Mouse (Mus musculus): ENCODE measurements around the gene Zfp385c. TPM values are rescaled to one million over a fixed set of nuclear protein-coding genes. Genes with fewer than 3 reads are reported as not detected.
A peak's percentile ranks its signal among the peaks of the same experiment; 100 is the strongest.

The Zfp385c gene
- polyA plus RNA-seq, 1 experiment, result 0.55 TPM

- Histone ChIP-seq H3K36me3 (ENCODE audit: control insufficient read depth, insufficient read depth, low read length) (peaks cover 6% of the 10 kb centered on the region; the same call in 1 of the 2 replicates), H3K27me3 (ENCODE audit: control insufficient read depth, insufficient read depth, low read length) (no peaks in the 10 kb centered on the region), H3K4me3 (ENCODE audit: control insufficient read depth, insufficient read depth, low read length) (no peak overlapping the region), H3K4me1 (replicated peaks; ENCODE audit: control insufficient read depth, insufficient read depth, low read length) (peaks cover 16% of the 10 kb centered on the region), H3K27ac (ENCODE audit: control insufficient read depth, insufficient read depth, low read length) (no peak overlapping the region)
- 95% methylated on average over 3 of the region's 3 CpGs for WGBS
- DNase-seq, result no peak
- no peak for TF ChIP-seq POLR2A (IDR thresholded peaks at IDR 0.05; ENCODE audit: control insufficient read depth, extremely low read depth, insufficient read depth, low read length, poor library complexity)
- no peak for TF ChIP-seq CTCF (IDR thresholded peaks at IDR 0.05; ENCODE audit: borderline replicate concordance, control insufficient read depth, extremely low read depth, insufficient read depth, low read length, poor library complexity)
Measured at GRCm38 (mm10) chr11:100700710-100701109, 8.5 kb upstream of the Zfp385c start.

DNA sequence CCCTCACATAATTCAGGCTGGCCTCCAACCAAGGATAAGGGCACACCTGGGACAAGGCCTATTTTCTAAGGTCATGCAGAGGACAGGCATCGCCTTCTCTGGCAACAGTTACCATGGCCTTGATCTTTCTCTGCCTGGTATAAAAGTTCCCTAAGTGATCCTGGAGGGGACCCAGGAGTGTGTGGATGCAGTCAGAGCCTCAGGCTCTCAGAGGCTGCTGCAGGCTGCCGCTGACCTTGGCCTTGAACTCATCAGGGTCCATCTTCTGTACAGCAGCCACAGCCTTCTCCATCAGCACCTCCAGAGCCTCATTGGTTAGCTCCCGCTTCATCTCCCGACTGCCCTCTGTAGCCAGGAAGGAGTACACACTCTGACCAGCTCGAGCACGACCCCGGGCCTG lies 5.7 kb upstream of the Zfp385c start:
- Histone ChIP-seq H3K27ac (ENCODE audit: control insufficient read depth, insufficient read depth, low read length) (no peak overlapping the region), H3K4me3 (ENCODE audit: control insufficient read depth, insufficient read depth, low read length) (no peak overlapping the region), H3K4me1 (replicated peaks; ENCODE audit: control insufficient read depth, insufficient read depth, low read length) (peaks cover 2% of the 10 kb centered on the region), H3K27me3 (ENCODE audit: control insufficient read depth, insufficient read depth, low read length) (no peaks in the 10 kb centered on the region), H3K36me3 (ENCODE audit: control insufficient read depth, insufficient read depth, low read length) (no peaks in the 10 kb centered on the region)
- TF ChIP-seq CTCF (IDR thresholded peaks at IDR 0.05; ENCODE audit: borderline replicate concordance, control insufficient read depth, extremely low read depth, insufficient read depth, low read length, poor library complexity) (no peak), POLR2A (IDR thresholded peaks at IDR 0.05; ENCODE audit: control insufficient read depth, extremely low read depth, insufficient read depth, low read length, poor library complexity) (no peak)
- DNase-seq, result no peak
- WGBS, result 95% methylated on average over 7 of the region's 7 CpGs

DNA sequence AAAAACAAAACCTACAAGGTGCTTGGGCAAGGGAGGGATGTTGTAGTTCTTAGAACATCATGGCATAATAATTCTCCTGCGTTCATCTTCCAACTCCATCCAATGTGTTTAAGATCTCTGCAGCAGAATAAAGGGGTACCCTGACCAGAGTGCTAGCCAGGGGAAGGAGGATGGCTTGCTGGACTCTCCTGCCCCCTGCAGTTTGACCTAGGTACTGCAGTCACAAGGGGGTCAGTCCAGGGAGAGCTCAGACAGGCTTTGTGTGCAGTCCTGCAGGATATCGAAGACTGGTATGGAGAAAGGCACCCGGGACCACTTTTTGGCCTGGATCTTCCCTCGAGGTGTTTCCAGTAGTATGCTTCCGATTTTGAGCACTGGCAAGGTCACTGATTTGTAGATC lies 2.7 kb upstream of the Zfp385c start:
- H3K36me3 ChIP-seq (ENCODE audit: control insufficient read depth, insufficient read depth, low read length), result no peaks in the 10 kb centered on the region
- no peak for TF ChIP-seq POLR2A (IDR thresholded peaks at IDR 0.05; ENCODE audit: control insufficient read depth, extremely low read depth, insufficient read depth, low read length, poor library complexity)
- TF ChIP-seq CTCF (IDR thresholded peaks at IDR 0.05; ENCODE audit: borderline replicate concordance, control insufficient read depth, extremely low read depth, insufficient read depth, low read length, poor library complexity), result peak; percentile 78; the same call in 1 of the 2 replicates
- no peak overlapping the region for H3K27ac ChIP-seq (ENCODE audit: control insufficient read depth, insufficient read depth, low read length)
- 51% methylated on average over 5 of the region's 5 CpGs for WGBS
- no peaks in the 10 kb centered on the region for H3K27me3 ChIP-seq (ENCODE audit: control insufficient read depth, insufficient read depth, low read length)
- H3K4me3 ChIP-seq (ENCODE audit: control insufficient read depth, insufficient read depth, low read length), result no peak overlapping the region
- peak; percentile 81 for DNase-seq
- peaks cover 13% of the 10 kb centered on the region for H3K4me1 ChIP-seq (replicated peaks; ENCODE audit: control insufficient read depth, insufficient read depth, low read length)

GRCm38 (mm10) chr11:100693154-100693553 lies 899 bp upstream of the Zfp385c start:
- no peak for DNase-seq
- Histone ChIP-seq H3K27ac (ENCODE audit: control insufficient read depth, insufficient read depth, low read length) (no peak overlapping the region), H3K27me3 (ENCODE audit: control insufficient read depth, insufficient read depth, low read length) (no peaks in the 10 kb centered on the region), H3K4me3 (ENCODE audit: control insufficient read depth, insufficient read depth, low read length) (no peak overlapping the region), H3K36me3 (ENCODE audit: control insufficient read depth, insufficient read depth, low read length) (no peaks in the 10 kb centered on the region), H3K4me1 (replicated peaks; ENCODE audit: control insufficient read depth, insufficient read depth, low read length) (peaks cover 13% of the 10 kb centered on the region)
- WGBS, result 73% methylated on average over 5 of the region's 5 CpGs
- no peak for TF ChIP-seq CTCF (IDR thresholded peaks at IDR 0.05; ENCODE audit: borderline replicate concordance, control insufficient read depth, extremely low read depth, insufficient read depth, low read length, poor library complexity)
- no peak for TF ChIP-seq POLR2A (IDR thresholded peaks at IDR 0.05; ENCODE audit: control insufficient read depth, extremely low read depth, insufficient read depth, low read length, poor library complexity)

- no peaks in the 10 kb centered on the region for H3K36me3 ChIP-seq (ENCODE audit: control insufficient read depth, insufficient read depth, low read length)
- TF ChIP-seq POLR2A (IDR thresholded peaks at IDR 0.05; ENCODE audit: control insufficient read depth, extremely low read depth, insufficient read depth, low read length, poor library complexity) (no peak), CTCF (IDR thresholded peaks at IDR 0.05; ENCODE audit: borderline replicate concordance, control insufficient read depth, extremely low read depth, insufficient read depth, low read length, poor library complexity) (no peak)
- H3K4me3 ChIP-seq (ENCODE audit: control insufficient read depth, insufficient read depth, low read length), result no peak overlapping the region
- DNase-seq, result no peak
- peaks cover 16% of the 10 kb centered on the region for H3K4me1 ChIP-seq (replicated peaks; ENCODE audit: control insufficient read depth, insufficient read depth, low read length)
- H3K27ac ChIP-seq (ENCODE audit: control insufficient read depth, insufficient read depth, low read length), result no peak overlapping the region
- H3K27me3 ChIP-seq (ENCODE audit: control insufficient read depth, insufficient read depth, low read length), result no peaks in the 10 kb centered on the region
- 92% methylated on average over 7 of the region's 7 CpGs for WGBS
Measured at GRCm38 (mm10) chr11:100690389-100690788, 1.9 kb downstream of the Zfp385c start.

- WGBS, result 94% methylated on average over 4 of the region's 4 CpGs
- DNase-seq, result no peak
- TF ChIP-seq POLR2A (IDR thresholded peaks at IDR 0.05; ENCODE audit: control insufficient read depth, extremely low read depth, insufficient read depth, low read length, poor library complexity), result no peak
- no peak for TF ChIP-seq CTCF (IDR thresholded peaks at IDR 0.05; ENCODE audit: borderline replicate concordance, control insufficient read depth, extremely low read depth, insufficient read depth, low read length, poor library complexity)
- Histone ChIP-seq H3K27ac (ENCODE audit: control insufficient read depth, insufficient read depth, low read length) (no peak overlapping the region), H3K36me3 (ENCODE audit: control insufficient read depth, insufficient read depth, low read length) (no peaks in the 10 kb centered on the region), H3K4me3 (ENCODE audit: control insufficient read depth, insufficient read depth, low read length) (no peak overlapping the region), H3K27me3 (ENCODE audit: control insufficient read depth, insufficient read depth, low read length) (no peaks in the 10 kb centered on the region), H3K4me1 (replicated peaks; ENCODE audit: control insufficient read depth, insufficient read depth, low read length) (peaks cover 16% of the 10 kb centered on the region)
Measured at GRCm38 (mm10) chr11:100688443-100688842, 3.8 kb downstream of the Zfp385c start.

- 94% methylated on average over 7 of the region's 7 CpGs for WGBS
- DNase-seq, result no peak
Measured at GRCm38 (mm10) chr11:100687265-100687664, 5.0 kb downstream of the Zfp385c start.

More at GRCm38 (mm10) chr11:100687265-100687664, 5.0 kb downstream of the Zfp385c start:
- Histone ChIP-seq H3K4me3 (ENCODE audit: control insufficient read depth, insufficient read depth, low read length) (no peak overlapping the region), H3K27ac (ENCODE audit: control insufficient read depth, insufficient read depth, low read length) (no peak overlapping the region), H3K36me3 (ENCODE audit: control insufficient read depth, insufficient read depth, low read length) (no peaks in the 10 kb centered on the region), H3K27me3 (ENCODE audit: control insufficient read depth, insufficient read depth, low read length) (no peaks in the 10 kb centered on the region), H3K4me1 (replicated peaks; ENCODE audit: control insufficient read depth, insufficient read depth, low read length) (peaks cover 11% of the 10 kb centered on the region)
- TF ChIP-seq CTCF (IDR thresholded peaks at IDR 0.05; ENCODE audit: borderline replicate concordance, control insufficient read depth, extremely low read depth, insufficient read depth, low read length, poor library complexity) (no peak), POLR2A (IDR thresholded peaks at IDR 0.05; ENCODE audit: control insufficient read depth, extremely low read depth, insufficient read depth, low read length, poor library complexity) (no peak)
